Mouse (Mus musculus) layer of hippocampus, postnatal 25 days (tissue): ENCODE data around the gene Fosl1. TPM values are rescaled to one million over a fixed set of nuclear protein-coding genes. Genes with fewer than 3 reads are reported as not detected.
A peak's percentile ranks its signal among the peaks of the same experiment; 100 is the strongest.

ENCODE experiments used
- DNase-seq, 2 experiments: peaks; one replicate each; pipeline ENCODE4 v3.0.0; 2022; ENCODE audit warnings: mixed read lengths in 2 of 2, low spot score in 1 of 2; ENCODE audit errors: extremely low spot score in 1 of 2
- total RNA-seq, 2 experiments: library from RNA; stranded (reverse); gene quantifications; 2 replicates each; pipeline ENCODE4 v1.2.3; 2021

The Fosl1 gene
- total RNA-seq, 2 experiments from 2014 or later = not detected

DNA sequence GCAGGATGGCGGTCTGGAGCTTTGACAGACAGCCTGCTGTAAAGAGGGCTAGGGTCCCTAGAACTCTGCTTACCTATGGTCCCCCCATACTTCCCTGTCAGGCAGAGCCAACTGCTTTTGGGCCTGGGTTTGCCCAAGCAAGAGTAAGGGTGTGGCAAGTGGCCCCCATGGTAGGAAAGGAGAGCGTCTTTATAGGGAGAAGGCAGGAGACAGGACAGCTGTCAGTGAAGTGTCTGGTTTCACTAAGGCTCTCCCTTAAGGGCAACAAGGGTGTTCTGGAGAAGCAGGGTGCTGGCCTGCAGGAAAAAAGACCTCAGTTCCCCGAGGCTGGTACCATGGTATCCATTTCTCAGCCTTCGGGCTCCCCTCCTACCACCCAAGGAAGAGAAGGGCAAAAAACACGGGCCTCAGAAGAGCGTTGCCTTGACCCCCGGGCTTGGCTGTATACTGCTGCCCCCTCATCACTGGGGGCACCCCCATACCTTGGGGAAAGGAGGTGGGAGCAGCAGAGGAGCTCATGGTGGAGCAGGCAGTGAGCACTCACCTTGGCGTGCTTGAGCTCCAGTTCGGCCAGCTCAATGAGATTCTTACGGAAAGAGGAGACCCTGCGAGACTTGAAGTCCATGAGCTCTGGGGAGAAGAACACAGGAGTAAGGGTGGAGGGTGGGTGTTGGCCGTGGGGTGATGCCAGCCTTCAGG, 48.2 kb downstream of the Fosl1 start:
- peak in 1 of 2 experiments; percentile 7 for DNase-seq

DNA sequence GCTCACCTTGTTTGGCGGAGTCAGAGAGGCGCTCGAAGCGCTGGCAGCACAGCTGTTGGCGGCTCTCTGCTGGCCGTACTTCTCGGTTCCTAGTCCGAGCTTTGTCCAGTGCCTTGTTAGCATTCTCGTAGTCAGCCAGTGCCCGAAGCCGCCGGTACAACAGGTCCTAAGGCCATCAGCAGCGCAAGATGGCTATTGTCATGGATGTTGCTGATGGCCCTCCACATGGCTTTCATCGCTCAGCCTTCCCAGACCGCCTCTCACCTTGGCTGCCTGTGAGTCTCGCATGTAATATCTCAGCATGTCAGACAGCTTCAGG, 48.7 kb downstream of the Fosl1 start:
- peak in 1 of 2 experiments; percentile 6 for DNase-seq

DNA sequence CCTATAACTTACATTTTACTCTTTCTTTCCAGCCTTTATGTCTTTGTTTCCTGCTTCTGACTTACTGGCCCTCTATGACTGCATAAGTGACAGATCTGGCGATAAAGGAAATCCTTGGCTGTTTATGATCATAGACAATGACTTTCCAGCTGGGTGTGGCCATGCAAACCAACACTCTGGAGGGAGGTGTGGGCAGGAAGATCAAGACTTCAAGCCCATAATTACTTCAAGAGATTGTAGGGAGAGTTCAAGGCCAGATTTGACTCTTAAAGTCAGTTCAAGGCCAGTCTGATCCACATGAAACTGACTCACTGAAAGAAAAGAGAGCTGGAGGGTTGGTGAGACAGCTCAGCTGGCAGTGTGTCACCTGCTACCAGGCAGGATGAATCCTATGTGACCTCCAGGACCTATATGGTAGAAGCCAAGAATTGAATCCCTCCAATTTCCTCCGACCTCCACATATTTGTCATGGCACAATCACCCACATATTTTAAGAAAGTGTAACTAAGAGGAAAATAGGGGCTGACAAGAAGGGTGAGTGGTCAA, 53.1 kb downstream of the Fosl1 start:
- DNase-seq = no peak

- no peak for DNase-seq
Observed at GRCm38 (mm10) chr19:5503687-5504086, 56.3 kb downstream of the Fosl1 start, which contains the start of gene 1700020D05Rik. TSS of gene 1700020D05Rik (minus strand) at chr19:5503787.

Other genes with a start within 250 kb of the Fosl1 start
- gene Pacs1, start 174.4 kb upstream of the Fosl1 start, total RNA-seq = 10 to 100 TPM; 54.2 to 57.6 TPM
- 100 to 1,000 TPM; 201 to 202 TPM for gene Sf3b2, start 152.1 kb upstream of the Fosl1 start, total RNA-seq
- 100 to 1,000 TPM; 114 to 129 TPM for gene Gal3st3, start 149.2 kb upstream of the Fosl1 start, total RNA-seq
- not detected for gene Catsper1, start 111.8 kb upstream of the Fosl1 start, total RNA-seq
- 1 to 10 TPM; 6.1 to 6.7 TPM for gene Cst6, start 98.0 kb upstream of the Fosl1 start, total RNA-seq
- gene Eif1ad, start 80.8 kb upstream of the Fosl1 start, total RNA-seq = 10 to 100 TPM; 19.5 to 23.7 TPM
- gene Banf1, start 80.4 kb upstream of the Fosl1 start, total RNA-seq = 10 to 100 TPM; 85.3 to 93.2 TPM
- gene Sart1, start 58.8 kb upstream of the Fosl1 start, total RNA-seq = 10 to 100 TPM; 83.7 to 99.3 TPM
- not detected for gene Tsga10ip, start 45.0 kb upstream of the Fosl1 start, total RNA-seq
- 100 to 1,000 TPM; 278 to 311 TPM for gene Drap1, start 22.6 kb upstream of the Fosl1 start, total RNA-seq
- gene AI837181, start 22.4 kb upstream of the Fosl1 start, total RNA-seq = 10 to 100 TPM; 68.2 to 71.1 TPM
- gene Ccdc85b, start 10.3 kb downstream of the Fosl1 start, total RNA-seq = 10 to 100 TPM; 32.9 to 35.9 TPM
- 100 to 1,000 TPM in 1 of 2 experiments, 10 to 100 TPM in 1; 99.4 to 110 TPM for gene Fibp, start 13.1 kb downstream of the Fosl1 start, total RNA-seq
- gene Ctsw, start 21.0 kb downstream of the Fosl1 start, total RNA-seq = not detected
- 10 to 100 TPM; 11.0 to 11.6 TPM for gene Efemp2, start 26.4 kb downstream of the Fosl1 start, total RNA-seq
- 10 to 100 TPM; 33.2 to 38.2 TPM for gene Mus81, start 40.9 kb downstream of the Fosl1 start, total RNA-seq
- 1,000 to 10,000 TPM; 1,427 to 1,527 TPM for gene Cfl1, start 42.9 kb downstream of the Fosl1 start, total RNA-seq
- gene 1700020D05Rik, start 56.2 kb downstream of the Fosl1 start, total RNA-seq = 1 to 10 TPM; 4.5 to 9.2 TPM
- gene Snx32, start 63.0 kb downstream of the Fosl1 start, total RNA-seq = 10 to 100 TPM; 78.0 to 86.5 TPM
- gene Ovol1, start 113.1 kb downstream of the Fosl1 start, total RNA-seq = not detected
- gene Ap5b1, start 120.5 kb downstream of the Fosl1 start, total RNA-seq = 1 to 10 TPM; 7.7 to 8.2 TPM
- gene Rnaseh2c, start 154.3 kb downstream of the Fosl1 start, total RNA-seq = 10 to 100 TPM; 67.6 to 85.2 TPM
- gene Kat5, start 162.7 kb downstream of the Fosl1 start, total RNA-seq = 10 to 100 TPM; 83.1 to 87.8 TPM
- 10 to 100 TPM; 20.6 to 22.0 TPM for gene Rela, start 189.9 kb downstream of the Fosl1 start, total RNA-seq
- 10 to 100 TPM; 15.3 to 16.1 TPM for gene Sipa1, start 216.2 kb downstream of the Fosl1 start, total RNA-seq
- gene Map3k11, start 241.2 kb downstream of the Fosl1 start, total RNA-seq = 10 to 100 TPM; 17.4 to 21.1 TPM
- 10 to 100 TPM; 59.8 to 73.9 TPM for gene Pcnx3, start 241.4 kb downstream of the Fosl1 start, total RNA-seq